Mouse (Mus musculus) ES-E14 (cell line): ENCODE results near the gene Abhd2. TPM values are rescaled to one million over a fixed set of nuclear protein-coding genes. Genes with fewer than 3 reads are reported as not detected.

Experiments
- DNase-seq: peaks from one replicate; pipeline ENCODE4 v3.0.0-alpha.2; 2013; ENCODE audit warnings: low read depth, low spot score
- H3K27ac ChIP-seq: 2 replicates; pipeline ENCODE4 v1.5.1; 2012; ENCODE audit warnings: low read depth, mild to moderate bottlenecking, low read length, moderate library complexity, mixed read lengths; ENCODE audit not compliant: poor library complexity, insufficient read depth, severe bottlenecking
- H3K36me3 ChIP-seq: 2 replicates; pipeline ENCODE4 v1.6.1; 2012; ENCODE audit warnings: mild to moderate bottlenecking, low read length, moderate library complexity, mixed read lengths; ENCODE audit not compliant: control insufficient read depth, poor library complexity, insufficient read depth, severe bottlenecking
- H3K4me1 ChIP-seq, 2 experiments: fragments of 150-350 bp in 1 of 2; sonication (generic) in 1 of 2; 2 replicates each; pipeline ENCODE4 v1.6.1; 2012; ENCODE audit warnings: low read length in 2 of 2, mild to moderate bottlenecking in 1 of 2, mixed read lengths in 1 of 2; ENCODE audit not compliant: control insufficient read depth in 2 of 2, insufficient read depth in 2 of 2, poor library complexity in 1 of 2
- H3K4me3 ChIP-seq, 2 experiments: fragments of 150-350 bp in 1 of 2; sonication (generic) in 1 of 2; 2 replicates each; pipeline ENCODE4 v1.5.1; 2012; ENCODE audit warnings: low read length in 2 of 2, low read depth in 1 of 2, mild to moderate bottlenecking in 1 of 2, mixed read lengths in 1 of 2; ENCODE audit not compliant: insufficient read depth in 1 of 2, poor library complexity in 1 of 2, severe bottlenecking in 1 of 2
- H3K9ac ChIP-seq: 2 replicates; pipeline ENCODE4 v1.6.1; 2012; ENCODE audit warnings: low read depth, mild to moderate bottlenecking, low read length, mixed read lengths; ENCODE audit not compliant: poor library complexity, insufficient read depth, severe bottlenecking
- H3K9me3 ChIP-seq: fragments of 150-350 bp; sonication (generic); 2 replicates; pipeline ENCODE4 v1.6.1; 2012; ENCODE audit warnings: low read depth, mild to moderate bottlenecking, low read length; ENCODE audit not compliant: control insufficient read depth, insufficient read depth
- CHD2 ChIP-seq: IDR thresholded peaks from 2 replicates; pipeline ENCODE4 v1.6.1; 2014; ENCODE audit warnings: mild to moderate bottlenecking, low read depth, low read length, inconsistent platforms
- HCFC1 ChIP-seq: IDR thresholded peaks from 2 replicates; pipeline ENCODE4 v1.6.1; 2012; ENCODE audit warnings: low read length, inconsistent platforms, borderline replicate concordance; ENCODE audit not compliant: insufficient read depth
- MAFK ChIP-seq: IDR thresholded peaks from 2 replicates; pipeline ENCODE4 v1.6.1; 2014; ENCODE audit warnings: mild to moderate bottlenecking, low read depth, low read length, inconsistent platforms; ENCODE audit not compliant: insufficient read depth
- ZC3H11A ChIP-seq: IDR thresholded peaks from 2 replicates; pipeline ENCODE4 v1.6.1; 2012; ENCODE audit warnings: low read depth, mild to moderate bottlenecking, inconsistent platforms, low read length, borderline replicate concordance
- ZNF384 ChIP-seq: IDR thresholded peaks from 2 replicates; pipeline ENCODE4 v1.6.1; 2012; ENCODE audit warnings: low read depth, low read length, inconsistent platforms
- in situ Hi-C, 2 experiments: fragments of 600-800 bp; cut with MboI; formaldehyde crosslinking; loops; one replicate each; pipeline ENCODE4 v1.15.1; 2025; ENCODE audit warnings: low sequenced_read_pairs in 2 of 2, inconsistent platforms in 1 of 2; ENCODE audit not compliant: unreplicated experiment in 2 of 2
- total RNA-seq: library from RNA; depleted of rRNA; stranded (reverse); fragments of 300-350 nt; gene quantifications from 2 replicates; pipeline ENCODE4 v1.2.3, GENCODE M21; 2012

Abhd2 gene
- total RNA-seq, 1 experiment, result 58.9 TPM

- peak; percentile 39 for DNase-seq
- H3K27ac ChIP-seq, result peak overlapping the region; percentile 41; the same call in 1 of the 2 replicates
- TF ChIP-seq CHD2 (no peak), ZC3H11A (no peak), HCFC1 (no peak), MAFK (no peak), ZNF384 (no peak)
- H3K9me3 ChIP-seq, result no peaks in the 10 kb centered on the region
- in situ Hi-C loops, result no loop called here
- no peak overlapping the region for H3K9ac ChIP-seq
- H3K4me3 ChIP-seq, result no peak overlapping the region
- H3K4me1 ChIP-seq, result peaks cover 5 to 37% of the 10 kb centered on the region in 2 experiments; a peak in 3 of 4 replicates
- peaks cover 4% of the 10 kb centered on the region; the same call in 1 of the 2 replicates for H3K36me3 ChIP-seq
Observed at GRCm38 (mm10) chr7:79298681-79299080, 25.7 kb downstream of the Abhd2 start.

- no peak for TF ChIP-seq CHD2
- TF ChIP-seq HCFC1, result no peak
- no peak for TF ChIP-seq ZC3H11A
- Histone ChIP-seq H3K4me1 (peaks cover 4 to 33% of the 10 kb centered on the region in 2 experiments; a peak in 3 of 4 replicates), H3K4me3 (no peak overlapping the region)
Observed at GRCm38 (mm10) chr7:79299548-79299947, 26.5 kb downstream of the Abhd2 start.

GRCm38 (mm10) chr7:79300432-79301151, 27.6 kb downstream of the Abhd2 start:
- no peak overlapping the region for H3K9ac ChIP-seq
- in situ Hi-C loops, result no loop called here
- H3K9me3 ChIP-seq, result no peaks in the 10 kb centered on the region
- H3K4me3 ChIP-seq, result no peak overlapping the region
- peaks cover 4 to 33% of the 10 kb centered on the region in 2 experiments; a peak in 3 of 4 replicates for H3K4me1 ChIP-seq
- H3K36me3 ChIP-seq, result peaks cover 4% of the 10 kb centered on the region; the same call in 1 of the 2 replicates
- DNase-seq, result no peak
- TF ChIP-seq HCFC1 (no peak), MAFK (no peak), CHD2 (no peak), ZC3H11A (no peak), ZNF384 (no peak)
- no peak overlapping the region for H3K27ac ChIP-seq

More at GRCm38 (mm10) chr7:79299548-79299947, 26.5 kb downstream of the Abhd2 start:
- peaks cover 4% of the 10 kb centered on the region; the same call in 1 of the 2 replicates for H3K36me3 ChIP-seq
- DNase-seq, result no peak
- H3K27ac ChIP-seq, result peak overlapping the region; percentile 41; the same call in 1 of the 2 replicates
- in situ Hi-C loops, result no loop called here
- H3K9ac ChIP-seq, result no peak overlapping the region
- H3K9me3 ChIP-seq, result no peaks in the 10 kb centered on the region

- Histone ChIP-seq H3K9ac (no peak overlapping the region), H3K9me3 (no peaks in the 10 kb centered on the region), H3K4me1 (peaks cover 4 to 28% of the 10 kb centered on the region in 2 experiments; a peak in 3 of 4 replicates), H3K27ac (no peak overlapping the region), H3K36me3 (peaks cover 1% of the 10 kb centered on the region; the same call in 1 of the 2 replicates), H3K4me3 (no peak overlapping the region)
- TF ChIP-seq MAFK, result no peak
- TF ChIP-seq ZNF384, result no peak
- no peak for TF ChIP-seq CHD2
- TF ChIP-seq HCFC1, result no peak
- TF ChIP-seq ZC3H11A, result no peak
- no peak for DNase-seq
- in situ Hi-C loops, result no loop called here
Observed at GRCm38 (mm10) chr7:79302145-79302544, 29.1 kb downstream of the Abhd2 start.
